Mouse (Mus musculus) bone marrow macrophage, adult 2 months (primary cell): ENCODE measurements around the gene Zfp768. TPM values are rescaled to one million over a fixed set of nuclear protein-coding genes. Genes with fewer than 3 reads are reported as not detected.

ENCODE experiments used
- H3K27ac ChIP-seq: 2 replicates; pipeline ENCODE4 v1.5.1; 2012; ENCODE audit warnings: low read depth, low read length; ENCODE audit not compliant: insufficient read depth
- H3K4me1 ChIP-seq: 2 replicates; pipeline ENCODE4 v1.6.1; 2012; ENCODE audit warnings: low read length; ENCODE audit not compliant: control insufficient read depth, insufficient read depth
- H3K4me3 ChIP-seq: 2 replicates; pipeline ENCODE4 v1.5.1; 2012; ENCODE audit warnings: mild to moderate bottlenecking, low read length, moderate library complexity; ENCODE audit not compliant: insufficient read depth
- CTCF ChIP-seq: IDR thresholded peaks from 2 replicates; pipeline ENCODE4 v1.5.1; 2012; ENCODE audit warnings: low read depth, mild to moderate bottlenecking, low read length, moderate library complexity
- POLR2A ChIP-seq: IDR thresholded peaks from 2 replicates; pipeline ENCODE4 v1.6.1; 2012; ENCODE audit warnings: mild to moderate bottlenecking, low read depth, low read length, borderline replicate concordance
- polyA plus RNA-seq: library from polyadenylated mRNA; stranded (reverse); fragments of >200 nt; gene quantifications from 2 replicates; pipeline ENCODE4 v1.2.4, GENCODE M21; 2012; ENCODE audit not compliant: missing spikeins, insufficient read depth, insufficient read length

Zfp768 gene
- polyA plus RNA-seq, 1 experiment: 16.2 TPM

DNA sequence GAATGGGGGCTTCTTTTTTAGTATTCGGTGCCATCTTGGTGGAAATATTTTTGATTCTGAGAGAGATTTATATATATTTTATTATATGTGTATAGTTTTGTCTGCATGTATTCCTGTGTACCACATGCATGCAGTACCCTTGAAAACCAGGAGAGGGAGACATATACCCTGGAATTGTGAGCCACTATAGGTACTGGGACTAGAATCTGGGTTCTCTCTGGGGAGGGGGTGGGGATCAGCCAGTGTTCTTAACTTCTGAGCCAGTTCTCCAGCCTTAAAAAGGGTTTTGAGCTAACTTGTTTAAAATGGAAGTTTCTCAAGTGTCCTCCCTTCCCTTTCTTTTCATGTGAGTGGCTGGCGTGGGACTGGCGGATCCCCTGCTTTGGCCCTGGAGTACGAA is 36.5 kb downstream of the Zfp768 start:
- no peak overlapping the region for H3K4me3 ChIP-seq
- H3K4me1 ChIP-seq: peaks cover under 1% of the 10 kb centered on the region; the same call in 1 of the 2 replicates
- no peak overlapping the region for H3K27ac ChIP-seq
- TF ChIP-seq CTCF (no peak; the same call in 1 of the 2 replicates), POLR2A (no peak)

DNA sequence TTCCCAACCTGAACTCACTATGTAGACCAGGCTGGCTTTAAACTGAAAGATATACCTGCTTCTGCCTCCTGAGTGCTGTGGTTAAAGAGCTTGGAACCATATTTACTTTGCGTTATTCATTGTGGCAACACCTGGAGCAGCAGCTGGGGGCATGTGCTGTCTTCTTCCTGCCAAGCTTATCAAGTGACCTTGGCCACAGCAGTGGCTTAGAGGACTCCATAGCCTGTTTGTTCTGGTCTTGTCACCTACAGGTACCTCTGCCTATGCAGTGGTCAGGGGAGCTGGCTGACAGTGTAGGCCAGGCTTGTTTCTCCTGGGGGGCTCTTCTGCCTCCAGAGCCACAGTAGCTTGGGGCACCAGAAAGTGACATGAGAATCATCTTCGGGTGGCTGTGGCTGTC is 37.0 kb downstream of the Zfp768 start:
- Histone ChIP-seq H3K27ac (no peak overlapping the region), H3K4me1 (peaks cover 4% of the 10 kb centered on the region), H3K4me3 (no peak overlapping the region)
- TF ChIP-seq POLR2A (no peak), CTCF (no peak)

DNA sequence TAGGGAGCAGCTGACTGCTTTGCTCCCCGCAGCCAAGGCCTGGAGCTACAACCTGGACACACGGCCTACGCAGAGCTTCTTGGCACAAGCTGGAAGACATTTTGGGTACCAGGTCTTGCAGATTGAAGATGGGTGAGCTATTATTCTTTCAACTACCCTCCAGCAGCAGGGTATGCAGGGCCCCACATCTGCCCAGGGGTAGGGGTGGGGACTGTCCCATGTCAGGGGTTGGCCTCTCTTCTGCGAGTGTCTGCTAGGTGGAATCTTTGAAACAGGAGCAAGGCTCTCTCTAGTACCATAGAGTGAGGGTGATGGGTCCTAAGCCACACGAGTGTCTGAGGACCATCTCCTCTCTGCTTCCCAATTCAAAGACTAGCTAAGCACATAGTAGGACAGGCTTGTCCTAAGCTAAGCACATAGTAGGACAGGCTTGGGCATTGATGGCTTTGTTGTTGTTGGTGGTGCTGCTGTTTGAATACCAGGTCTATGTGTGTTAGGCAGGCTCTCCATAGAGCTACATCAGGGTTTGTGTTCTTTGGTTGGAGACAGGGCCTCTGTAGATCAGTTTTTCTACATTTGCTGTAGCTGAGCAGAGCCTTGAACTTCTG is 47.7 kb downstream of the Zfp768 start:
- TF ChIP-seq POLR2A (no peak), CTCF (no peak)
- no peak overlapping the region for H3K4me3 ChIP-seq
- H3K27ac ChIP-seq: no peak overlapping the region
- peaks cover 22% of the 10 kb centered on the region for H3K4me1 ChIP-seq

DNA sequence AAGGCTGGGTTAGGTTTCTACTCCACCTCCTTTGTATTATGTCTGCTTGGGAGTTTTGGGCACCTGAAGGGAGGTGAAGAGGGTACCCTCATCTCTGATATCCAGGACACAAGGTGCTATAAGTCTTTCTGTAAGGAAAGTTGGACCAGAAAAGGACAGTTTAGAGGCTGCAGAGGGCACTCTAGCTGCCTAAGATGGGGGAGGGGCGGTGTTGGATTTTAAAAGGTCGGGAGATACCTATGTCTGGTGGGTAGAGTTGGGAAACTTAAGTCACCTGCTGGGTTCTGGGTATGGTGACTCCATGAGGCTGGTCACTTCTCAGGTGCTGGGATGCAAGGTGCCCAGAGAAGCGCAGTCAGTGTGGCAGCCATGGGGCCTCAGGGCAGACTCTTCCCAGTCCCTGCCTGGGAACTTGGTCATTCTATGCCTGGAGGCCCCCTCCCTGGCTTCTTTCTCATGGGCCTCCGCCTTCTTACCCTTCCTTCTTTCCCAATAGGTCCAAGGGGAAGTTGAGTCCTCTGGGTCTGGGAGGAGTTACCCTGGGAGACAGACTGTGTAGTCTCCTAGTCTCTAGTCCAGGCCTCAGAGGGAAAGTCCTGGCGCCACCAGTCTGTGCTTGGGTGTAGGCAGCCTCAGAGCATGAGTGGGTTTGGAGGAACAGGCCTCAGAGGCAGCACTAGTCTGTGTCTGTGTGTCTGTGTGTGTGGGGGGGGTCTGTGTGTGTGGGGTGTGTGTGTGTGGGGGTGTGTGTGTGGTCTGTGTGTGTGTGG is 48.4 kb downstream of the Zfp768 start:
- H3K4me1 ChIP-seq: peaks cover 22% of the 10 kb centered on the region
- no peak overlapping the region for H3K4me3 ChIP-seq
- H3K27ac ChIP-seq: no peak overlapping the region
- TF ChIP-seq CTCF (no peak), POLR2A (no peak)

DNA sequence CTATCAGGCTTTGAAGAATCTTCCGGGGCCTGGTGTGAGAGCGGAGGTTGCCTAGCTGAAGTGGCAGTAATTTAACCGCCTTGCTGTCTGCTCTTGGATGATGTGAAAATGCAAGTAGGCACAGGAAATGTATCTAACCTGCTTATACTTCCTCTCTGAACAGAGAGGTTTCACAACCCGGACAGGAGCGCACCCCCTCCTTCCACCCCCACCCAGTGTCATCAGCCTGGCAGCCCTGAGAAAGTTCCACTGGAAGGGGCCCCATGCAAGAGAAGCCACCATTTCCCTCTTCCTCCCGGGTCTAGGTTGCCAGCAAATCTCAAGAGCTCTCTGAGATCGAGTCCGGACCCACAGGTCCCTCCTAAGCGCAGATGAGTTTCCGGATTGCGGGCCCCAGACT is 49.3 kb downstream of the Zfp768 start, which contains the start of gene Itgal:
TSS of gene Itgal (plus strand) at position 163 of the 400 bp plus-strand sequence.
- H3K4me1 ChIP-seq: peaks cover 28% of the 10 kb centered on the region
- peak within 1 kb of the TSS; percentile 12 for H3K4me3 ChIP-seq
- H3K27ac ChIP-seq: peak within 1 kb of the TSS; percentile 4

More for the DNA sequence above, 49.3 kb downstream of the Zfp768 start, which contains the start of gene Itgal:
- TF ChIP-seq CTCF (no peak), POLR2A (no peak)

Other genes with a start within 250 kb of the Zfp768 start
- gene Qprt, start 223.4 kb downstream of the Zfp768 start, polyA plus RNA-seq: 0.71 TPM in 1 of 2 replicates, not detected in the other
- 34.5 and 36.3 TPM in 2 replicates for gene Spn, start 207.8 kb downstream of the Zfp768 start, polyA plus RNA-seq
- 58.0 and 58.5 TPM in 2 replicates for gene Cd2bp2, start 149.5 kb downstream of the Zfp768 start, polyA plus RNA-seq
- 67.2 and 71.7 TPM in 2 replicates for gene Tbc1d10b, start 137.1 kb downstream of the Zfp768 start, polyA plus RNA-seq
- gene Mylpf, start 136.7 kb downstream of the Zfp768 start, polyA plus RNA-seq: 3.9 and 6.9 TPM in 2 replicates
- gene Zfp553, start 112.5 kb downstream of the Zfp768 start, polyA plus RNA-seq: 6.5 and 6.8 TPM in 2 replicates
- 2.9 and 5.8 TPM in 2 replicates for gene Sept1, start 112.5 kb downstream of the Zfp768 start, polyA plus RNA-seq
- 10.9 and 12.4 TPM in 2 replicates for gene Zfp771, start 101.3 kb downstream of the Zfp768 start, polyA plus RNA-seq
- gene Dctpp1, start 84.9 kb downstream of the Zfp768 start, polyA plus RNA-seq: 25.6 and 27.3 TPM in 2 replicates
- gene Sephs2, start 71.5 kb downstream of the Zfp768 start, polyA plus RNA-seq: 72.2 and 77.0 TPM in 2 replicates
- gene Itgal, start 49.3 kb downstream of the Zfp768 start, polyA plus RNA-seq: 42.3 and 49.7 TPM in 2 replicates
- gene Zfp747, start 30.5 kb upstream of the Zfp768 start, polyA plus RNA-seq: 6.3 and 6.8 TPM in 2 replicates
- gene 9130019O22Rik, start 41.6 kb upstream of the Zfp768 start, polyA plus RNA-seq: 2.8 and 2.9 TPM in 2 replicates
- 3.4 and 3.9 TPM in 2 replicates for gene E430018J23Rik, start 48.0 kb upstream of the Zfp768 start, polyA plus RNA-seq
- gene Zfp764, start 61.2 kb upstream of the Zfp768 start, polyA plus RNA-seq: 6.1 and 8.5 TPM in 2 replicates
- gene Zfp688, start 76.5 kb upstream of the Zfp768 start, polyA plus RNA-seq: 17.7 and 20.0 TPM in 2 replicates
- gene Zfp689, start 103.6 kb upstream of the Zfp768 start, polyA plus RNA-seq: 1.4 and 1.7 TPM in 2 replicates
- gene Prr14, start 114.0 kb upstream of the Zfp768 start, polyA plus RNA-seq: 67.4 and 69.0 TPM in 2 replicates
- gene Fbrs, start 133.6 kb upstream of the Zfp768 start, polyA plus RNA-seq: 134 and 147 TPM in 2 replicates
- gene Srcap, start 166.4 kb upstream of the Zfp768 start, polyA plus RNA-seq: 56.4 and 58.1 TPM in 2 replicates
- gene Gm42715, start 174.0 kb upstream of the Zfp768 start, polyA plus RNA-seq: 4.7 and 6.2 TPM in 2 replicates
- 3.4 and 10.8 TPM in 2 replicates for gene Tmem265, start 215.8 kb upstream of the Zfp768 start, polyA plus RNA-seq
- gene Phkg2, start 227.8 kb upstream of the Zfp768 start, polyA plus RNA-seq: 64.7 and 68.4 TPM in 2 replicates
- gene Ccdc189, start 243.0 kb upstream of the Zfp768 start, polyA plus RNA-seq: 2.7 and 2.9 TPM in 2 replicates
- gene Rnf40, start 243.2 kb upstream of the Zfp768 start, polyA plus RNA-seq: 42.3 and 44.5 TPM in 2 replicates